ENCODE assay signal across 23 mouse cellular contexts in genomic region chr5:113596252-113596651, GRCm38 (mm10).
"Had no signal": no experiment of that assay in that cellular context is flagged by ENCODE, and none has a peak within 500 bp of the region (broad histone marks: within the 10 kb centered on the region; RNA-seq: fewer than 3 reads in every experiment).

No protein-coding gene starts in this region.

- H3K27ac ChIP-seq: kidney, embryonic 15.5 days; limb, embryonic 12.5 days; limb, embryonic 15.5 days; liver, embryonic 14.5 days; lung, embryonic 15.5 days; midbrain, embryonic 10.5 days; neural tube, embryonic 13.5 days; stomach, embryonic 15.5 days had no signal

- H3K4me1 ChIP-seq: lung, embryonic 15.5 days; stomach, embryonic 15.5 days had no signal

- H3K9me3 ChIP-seq: kidney, embryonic 15.5 days; limb, embryonic 15.5 days; lung, embryonic 15.5 days; midbrain, embryonic 10.5 days; neural tube, embryonic 13.5 days; stomach, embryonic 15.5 days had no signal

- H3K4me3 ChIP-seq: kidney, embryonic 15.5 days; limb, embryonic 12.5 days; limb, embryonic 15.5 days; lung, embryonic 15.5 days; megakaryocyte, embryonic 14.5 days; midbrain, embryonic 10.5 days; neural tube, embryonic 13.5 days; stomach, embryonic 15.5 days had no signal

- H3K27me3 ChIP-seq: kidney, embryonic 15.5 days; limb, embryonic 12.5 days; limb, embryonic 15.5 days; lung, embryonic 15.5 days; neural tube, embryonic 13.5 days; stomach, embryonic 15.5 days had no signal

- DNase-seq: kidney, adult 8-10 months; kidney, postnatal 14 days; kidney, postnatal 4 days; left cerebral cortex, postnatal 4 days; lung, adult 18-20 months; lung, postnatal 10 days; lung, postnatal 36 days; midbrain, embryonic 14.5 days; retina, postnatal 1 day; right cerebral cortex, postnatal 25 days; spleen, adult 18-20 months; thymus, adult 2 months; thymus, postnatal 14 days; thymus, postnatal 4 days had no signal

- H3K36me3 ChIP-seq: kidney, embryonic 15.5 days; limb, embryonic 12.5 days; limb, embryonic 15.5 days; lung, embryonic 15.5 days; midbrain, embryonic 10.5 days; neural tube, embryonic 13.5 days; stomach, embryonic 15.5 days had no signal
